Mouse (Mus musculus) G1E-ER4 (cell line): ENCODE measurements around the gene Ly6g5b. TPM values are rescaled to one million over a fixed set of nuclear protein-coding genes. Genes with fewer than 3 reads are reported as not detected.

Source experiments
- GATA1 ChIP-seq: IDR thresholded peaks from one replicate; pipeline ENCODE4 v1.8.0; 2012; ENCODE audit warnings: low read length, inconsistent platforms
- polyA plus RNA-seq: library from polyadenylated mRNA; stranded (reverse); fragments of >175 nt; gene quantifications from 2 replicates; pipeline ENCODE4 v1.2.3, GENCODE M21; 2012

Gene Ly6g5b
- polyA plus RNA-seq, 1 experiment: 0.08 TPM

- no peak for TF ChIP-seq GATA1
Measured at GRCm38 (mm10) chr17:35152121-35152520, 36.9 kb upstream of the Ly6g5b start.

DNA sequence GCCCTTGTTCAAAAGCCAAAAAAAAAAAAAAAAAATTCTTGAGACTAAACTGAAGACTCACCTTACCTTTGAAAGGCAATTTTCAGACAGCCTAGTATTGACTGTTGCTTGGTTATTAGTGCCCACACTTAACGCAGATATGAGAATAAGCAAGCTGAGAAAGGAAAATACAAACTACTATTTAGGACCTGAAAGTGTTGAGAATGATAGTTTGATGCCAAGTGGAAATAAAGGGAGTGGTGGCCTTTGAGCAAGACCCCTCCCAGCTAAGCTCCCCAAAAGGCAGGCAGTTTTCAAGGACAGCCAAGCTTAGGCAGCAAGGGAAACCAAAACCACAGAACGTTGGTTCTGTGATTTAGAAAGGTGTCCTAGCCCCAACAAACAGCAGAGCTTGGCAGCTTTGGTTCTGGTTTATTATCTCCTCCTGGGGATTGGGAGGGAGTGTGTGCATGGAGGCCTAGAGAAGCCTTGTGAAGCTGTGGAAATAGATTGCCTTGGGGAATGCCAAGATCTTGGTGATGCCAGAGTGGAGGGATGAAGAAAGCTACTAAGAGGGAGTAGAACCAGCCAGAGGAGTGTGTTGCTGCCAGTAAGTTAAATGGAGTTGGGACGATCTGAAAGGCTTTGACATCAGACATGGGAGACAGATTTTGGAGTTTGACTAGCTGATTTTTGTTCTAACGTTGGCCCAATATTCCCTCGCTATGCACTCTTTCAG is 32.9 kb upstream of the Ly6g5b start:
- no peak for TF ChIP-seq GATA1

DNA sequence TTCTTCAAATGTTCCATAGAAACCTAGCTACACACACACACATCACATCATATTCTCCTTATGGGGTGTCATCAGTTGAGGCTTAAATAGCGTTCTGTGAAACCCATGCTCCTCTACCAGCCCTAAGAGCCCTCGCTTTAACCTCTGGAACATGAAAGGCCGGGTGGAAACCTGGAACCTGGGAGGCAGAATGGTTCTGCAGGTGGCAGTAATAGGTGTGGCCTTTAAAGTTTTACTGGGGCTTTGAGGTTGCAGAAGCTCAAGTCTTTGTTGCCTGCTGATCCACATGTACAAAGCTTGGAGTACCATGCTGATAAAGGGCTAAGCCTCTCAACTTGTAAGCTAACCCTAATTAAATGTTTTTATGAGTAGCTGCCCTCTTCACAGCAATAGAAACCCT is 32.1 kb upstream of the Ly6g5b start:
- no peak for TF ChIP-seq GATA1

DNA sequence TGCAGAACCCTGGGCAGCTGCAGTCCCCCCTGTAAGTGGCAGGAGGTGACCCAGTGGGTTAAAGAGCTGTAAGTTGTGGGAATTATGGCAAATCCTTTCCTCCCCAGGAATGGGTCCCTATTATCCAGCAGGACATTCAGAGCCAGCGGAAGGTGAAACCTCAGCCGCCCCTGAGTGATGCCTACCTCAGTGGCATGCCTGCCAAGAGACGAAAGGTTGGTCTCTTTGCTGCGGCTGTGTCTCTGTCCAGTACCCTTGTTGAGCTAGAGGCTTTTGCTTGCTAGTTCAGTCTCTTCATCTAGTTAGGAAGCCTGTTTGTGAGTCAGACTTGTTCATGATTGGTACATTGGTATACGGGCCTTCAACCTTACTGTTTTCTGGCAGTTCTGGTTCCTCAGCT is 30.9 kb upstream of the Ly6g5b start:
- TF ChIP-seq GATA1: no peak

- TF ChIP-seq GATA1: no peak
Measured at GRCm38 (mm10) chr17:35141971-35142370, 26.7 kb upstream of the Ly6g5b start.

DNA sequence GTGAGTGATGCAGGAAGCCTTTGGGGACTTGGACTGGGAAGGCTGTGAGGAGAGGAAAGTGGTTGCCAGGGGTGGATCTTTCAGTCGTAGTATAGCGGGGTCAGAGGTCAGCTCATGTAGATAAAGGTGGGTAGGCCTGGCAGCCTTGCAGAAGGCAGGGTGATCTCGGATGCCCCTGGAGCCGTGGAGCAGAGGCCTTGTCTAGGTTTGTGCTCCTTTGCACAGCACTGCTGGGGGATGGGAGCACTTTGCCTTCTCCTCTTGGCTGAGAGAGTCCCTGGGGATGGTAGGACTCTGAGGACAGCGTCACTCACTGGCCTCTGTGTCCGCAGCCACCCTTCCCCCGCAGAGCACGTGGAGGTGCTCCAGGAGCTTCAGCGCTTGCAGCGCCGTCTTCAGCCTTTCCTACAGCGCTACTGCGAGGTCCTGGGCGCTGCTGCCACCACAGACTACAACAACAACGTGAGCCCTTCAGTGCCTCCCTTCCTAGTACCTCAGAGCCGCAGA is 25.3 kb upstream of the Ly6g5b start:
- TF ChIP-seq GATA1: no peak

DNA sequence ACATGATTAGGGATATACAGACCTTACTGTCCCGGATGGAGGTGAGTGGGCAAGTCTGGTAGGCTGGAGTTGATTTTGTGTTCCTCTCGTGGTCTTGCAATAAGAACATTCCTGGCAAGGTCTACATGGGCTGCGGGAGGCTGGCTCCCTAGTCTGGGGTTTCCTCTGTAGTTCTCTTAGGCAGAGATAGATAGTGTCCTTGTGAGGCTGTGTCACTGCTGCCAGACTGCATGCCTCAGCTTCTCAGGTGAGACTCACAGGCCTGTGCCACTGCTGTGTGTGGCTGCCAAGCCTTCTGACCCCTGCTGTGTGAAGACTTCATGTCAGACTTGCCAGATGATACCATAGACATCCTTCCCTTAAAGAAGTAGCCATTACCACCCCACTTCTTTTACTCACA is 24.0 kb upstream of the Ly6g5b start:
- TF ChIP-seq GATA1: no peak

DNA sequence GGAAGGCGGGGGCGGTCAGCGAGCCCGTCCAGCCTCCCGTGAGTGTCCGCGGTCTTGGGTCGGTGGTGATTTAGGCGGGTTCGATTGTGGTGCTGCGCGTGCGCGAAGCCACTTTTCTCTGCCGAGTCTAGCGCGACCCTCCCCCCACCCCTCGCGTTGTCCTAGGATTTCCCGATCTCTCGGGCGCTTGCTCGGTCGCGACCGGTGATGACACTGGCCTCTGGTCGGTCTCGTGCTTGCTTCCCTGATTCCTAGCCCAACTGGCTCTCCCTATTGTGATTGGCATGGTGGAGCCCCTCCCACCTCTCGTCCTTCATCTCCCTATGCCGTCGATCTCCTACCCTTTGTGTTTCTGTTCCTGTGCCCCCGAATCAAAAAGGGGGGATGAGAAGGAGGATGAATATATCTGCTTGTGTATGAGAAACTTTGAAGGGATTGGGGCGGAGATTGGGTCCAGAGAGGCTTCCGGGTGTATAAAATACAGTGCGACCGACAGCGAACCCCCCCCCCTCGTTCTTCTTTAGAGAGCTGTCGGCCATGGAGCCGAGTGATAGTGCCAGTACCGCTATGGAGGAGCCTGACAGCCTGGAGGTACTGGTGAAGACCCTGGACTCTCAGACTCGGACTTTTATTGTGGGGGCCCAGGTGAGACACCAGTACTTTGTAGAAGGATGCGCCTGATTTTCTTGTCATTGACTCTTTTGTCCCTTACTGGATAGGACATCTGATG is 20.5 kb upstream of the Ly6g5b start:
- TF ChIP-seq GATA1: no peak

GRCm38 (mm10) chr17:35134801-35135590 is 19.8 kb upstream of the Ly6g5b start, which contains the start of gene Bag6:
TSS of gene Bag6 (plus strand) at chr17:35135178.
- no peak for TF ChIP-seq GATA1

DNA sequence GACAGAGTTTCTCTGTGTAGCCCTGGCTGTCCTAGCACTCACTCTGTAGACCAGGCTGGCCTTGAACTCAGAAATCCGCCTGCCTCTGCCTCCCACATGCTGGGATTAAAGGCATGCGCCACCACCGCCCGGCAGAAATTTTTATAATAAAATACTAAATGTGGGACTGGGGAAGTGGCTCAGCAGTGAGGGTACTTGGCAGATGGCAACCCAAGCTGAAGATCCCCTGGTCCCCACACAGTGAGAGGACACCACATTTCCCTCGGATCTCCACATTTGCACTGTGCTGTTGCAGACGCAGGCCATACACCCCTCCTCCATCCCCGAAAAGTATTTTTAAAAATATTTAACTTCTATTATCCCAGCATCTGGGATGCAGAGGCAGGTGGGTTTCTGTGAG is 18.3 kb upstream of the Ly6g5b start:
- TF ChIP-seq GATA1: no peak

- TF ChIP-seq GATA1: no peak
Measured at GRCm38 (mm10) chr17:35132174-35132560, 16.9 kb upstream of the Ly6g5b start.

DNA sequence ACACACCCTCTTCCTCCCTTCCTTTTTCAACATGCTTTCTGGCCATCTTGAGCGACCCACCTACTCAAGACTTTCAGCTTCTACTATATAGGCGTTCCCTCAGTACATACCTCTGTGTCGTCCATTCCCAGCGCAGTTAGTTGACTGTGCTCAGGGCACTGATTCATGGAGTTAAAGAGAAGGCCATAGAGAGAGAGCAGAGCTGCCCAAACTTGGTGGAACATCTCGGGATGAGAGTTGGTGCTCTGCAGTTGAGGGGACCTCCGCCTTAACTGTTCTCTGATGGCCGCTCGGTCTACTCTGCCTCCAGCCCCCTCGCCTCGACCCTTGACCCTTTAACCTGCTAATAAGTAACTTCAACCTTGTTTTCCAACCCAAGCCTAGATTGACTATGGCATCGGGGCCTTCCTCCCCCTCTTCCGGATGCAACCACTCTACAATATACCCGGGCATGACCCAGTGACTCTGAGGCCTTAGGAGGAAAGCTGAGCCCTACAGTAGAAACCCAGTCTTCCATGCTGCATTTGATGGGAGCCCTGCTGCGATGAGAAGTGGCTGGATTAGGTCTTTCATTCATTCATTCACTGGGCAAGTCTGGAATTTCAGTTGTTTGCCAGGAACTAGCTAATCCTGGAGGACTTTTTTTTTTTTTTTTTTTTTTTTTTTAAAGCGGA is 16.4 kb upstream of the Ly6g5b start, which contains the start of gene Apom:
Apom (minus strand) TSS at position 551 of the 674 bp plus-strand sequence.
- TF ChIP-seq GATA1: no peak

- TF ChIP-seq GATA1: no peak
Measured at GRCm38 (mm10) chr17:35131038-35131437, 15.8 kb upstream of the Ly6g5b start.

DNA sequence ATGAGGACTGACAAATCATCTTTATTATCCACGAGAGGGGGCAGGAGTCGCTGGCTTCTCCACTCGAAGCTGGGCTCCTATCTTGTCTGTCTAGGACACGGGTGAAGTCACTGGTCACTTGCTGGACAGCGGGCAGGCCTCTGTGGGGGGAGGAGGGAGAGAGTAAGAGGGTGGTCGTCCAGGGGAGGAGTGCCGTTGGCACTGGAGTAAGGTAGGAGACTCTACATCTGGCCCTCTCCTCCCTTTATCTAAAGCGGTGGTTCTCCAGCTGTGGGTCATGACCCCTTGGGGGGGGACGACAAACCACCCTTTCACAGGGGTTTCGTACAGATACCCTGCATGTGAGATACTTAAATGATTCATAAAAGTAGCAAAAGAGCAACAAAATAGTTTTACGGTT is 13.8 kb upstream of the Ly6g5b start:
- no peak for TF ChIP-seq GATA1

DNA sequence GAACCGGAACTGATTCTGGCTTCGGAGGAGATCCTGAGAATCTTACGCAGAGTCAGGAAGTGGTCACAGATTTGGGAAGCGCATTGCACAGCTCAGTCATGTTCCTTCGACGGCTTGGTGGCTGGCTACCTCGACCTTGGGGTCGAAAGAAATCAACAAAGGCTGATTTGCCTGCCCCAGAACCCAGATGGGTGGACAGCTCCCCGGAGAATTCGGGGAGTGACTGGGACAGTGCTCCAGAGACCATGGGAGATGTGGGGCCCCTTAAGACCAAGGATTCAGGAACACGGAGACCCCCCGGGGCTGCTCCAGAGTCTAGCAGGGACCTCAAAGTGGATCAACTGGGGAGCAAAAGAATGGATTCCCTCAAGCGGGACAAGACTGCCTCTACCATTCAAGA is 11.8 kb upstream of the Ly6g5b start:
- TF ChIP-seq GATA1: no peak
